Mouse (Mus musculus) brain, embryonic 14.5 days (tissue): ENCODE results near the gene Clpb.

Source experiments
- CTCF ChIP-seq: fragments of 200-500 bp; IDR thresholded peaks from 2 replicates; pipeline ENCODE4 v1.5.1; 2012; ENCODE audit warnings: inconsistent platforms, mild to moderate bottlenecking, moderate library complexity, borderline replicate concordance; ENCODE audit not compliant: insufficient read depth, insufficient read length; ENCODE audit errors: extremely low read depth
- POLR2A ChIP-seq: fragments of 200-500 bp; IDR thresholded peaks from 2 replicates; pipeline ENCODE4 v1.6.1; 2012; ENCODE audit warnings: mild to moderate bottlenecking, inconsistent platforms, borderline replicate concordance; ENCODE audit not compliant: poor library complexity, insufficient read depth, insufficient read length, severe bottlenecking; ENCODE audit errors: extremely low read depth

DNA sequence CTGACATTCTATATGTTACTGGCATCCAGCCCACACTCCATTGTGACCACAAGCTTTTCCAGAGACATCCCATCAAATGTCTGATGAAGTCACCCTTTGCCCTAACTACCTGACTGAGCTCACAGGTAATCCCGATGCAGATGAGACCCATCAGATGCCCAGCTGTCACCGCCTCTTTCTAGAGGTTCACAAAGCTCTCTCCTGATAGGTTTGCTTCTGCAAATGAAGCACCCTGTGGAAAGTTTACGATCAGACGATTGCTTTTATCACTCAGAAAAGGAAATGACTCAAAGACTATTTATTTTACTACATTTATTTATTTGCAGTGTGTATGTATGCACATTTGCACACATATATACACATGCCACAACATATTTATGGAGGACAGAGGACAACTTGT, 80.1 kb downstream of the Clpb start:
- no peak for TF ChIP-seq CTCF
- TF ChIP-seq POLR2A: no peak
